Mouse (Mus musculus) CH12F3 (cell line): ENCODE measurements around the gene Gm20807.
"Not testable (repeated sequence)": the region's sequence is repeated elsewhere in the genome, so short reads cannot be mapped to it uniquely, and the experiment has no call there.

Experiments
- in situ Hi-C: fragments of 300-500 bp; cut with MboI; formaldehyde crosslinking; loops from 2 replicates; pipeline ENCODE4 v1.14.3; 2020; ENCODE audit warnings: low sequenced_read_pairs

Gene Gm20807

GRCm38 (mm10) chrY:13042591-13042990 lies at the start of gene Gm20807:
TSS of gene Gm20807 (plus strand) at chrY:13042891.
- in situ Hi-C loops: not testable (repeated sequence)
